Mouse (Mus musculus): ENCODE data around the gene Cdk13. TPM values are rescaled to one million over a fixed set of nuclear protein-coding genes. Genes with fewer than 3 reads are reported as not detected.

Gene Cdk13
- total RNA-seq, 2 experiments from 2014 or later, result 52.6 to 57.5 TPM

- DNase-seq (ENCODE audit: low spot score in 2 of 2), result no peak
Observed at GRCm38 (mm10) chr13:17762405-17762804, 42.5 kb downstream of the Cdk13 start.

- no peak for DNase-seq (ENCODE audit: low spot score in 2 of 2)
Observed at GRCm38 (mm10) chr13:17754997-17755396, 49.9 kb downstream of the Cdk13 start.

GRCm38 (mm10) chr13:17728798-17729197, 76.1 kb downstream of the Cdk13 start:
- no peak for DNase-seq (ENCODE audit: low spot score in 2 of 2)

DNA sequence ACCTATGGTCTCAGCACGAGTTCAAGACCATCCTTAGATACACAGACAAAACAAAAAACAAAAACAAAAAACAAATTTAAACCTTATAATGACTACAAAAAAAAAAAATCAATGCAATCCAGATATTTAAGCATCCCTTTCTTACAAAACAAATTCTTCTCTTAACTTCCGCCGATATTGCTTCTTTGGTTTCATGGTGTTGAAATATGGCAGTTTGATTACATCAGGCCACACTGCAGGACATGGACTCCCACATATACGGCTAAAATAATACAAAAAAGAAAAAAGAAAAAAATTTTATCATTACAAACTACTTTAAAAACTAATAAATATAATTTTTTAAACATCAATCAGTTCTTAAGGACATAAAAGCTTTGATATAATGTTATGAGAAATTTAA, 77.0 kb downstream of the Cdk13 start:
- no peak for DNase-seq (ENCODE audit: low spot score in 2 of 2)

GRCm38 (mm10) chr13:17717357-17717756, 87.5 kb downstream of the Cdk13 start:
- DNase-seq (ENCODE audit: low spot score in 2 of 2), result no peak

DNA sequence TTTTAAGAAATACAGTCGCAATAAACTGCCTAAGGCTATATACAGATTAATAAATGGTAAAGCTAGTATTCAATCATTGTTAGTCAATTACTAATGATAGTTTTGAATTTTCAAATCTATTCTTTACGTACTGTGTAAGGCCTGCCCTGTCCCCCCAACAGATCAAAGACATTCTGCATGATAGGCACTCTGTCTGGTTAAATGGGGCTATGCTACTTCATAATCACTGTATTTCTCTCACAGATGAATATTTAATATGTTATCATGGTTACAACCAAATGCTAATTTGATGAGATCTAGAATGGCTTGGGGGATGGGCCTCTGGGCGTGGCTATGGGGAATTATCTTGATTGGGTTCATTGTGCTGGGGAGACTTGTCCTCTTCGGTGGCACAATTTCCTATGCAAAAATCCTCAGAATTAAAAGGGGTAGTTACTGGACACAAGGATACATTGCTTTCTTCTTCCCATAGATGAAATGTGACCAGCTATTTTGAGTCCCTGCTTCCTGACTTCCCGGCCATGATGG, 96.0 kb downstream of the Cdk13 start:
- no peak for DNase-seq (ENCODE audit: low spot score in 2 of 2)

DNA sequence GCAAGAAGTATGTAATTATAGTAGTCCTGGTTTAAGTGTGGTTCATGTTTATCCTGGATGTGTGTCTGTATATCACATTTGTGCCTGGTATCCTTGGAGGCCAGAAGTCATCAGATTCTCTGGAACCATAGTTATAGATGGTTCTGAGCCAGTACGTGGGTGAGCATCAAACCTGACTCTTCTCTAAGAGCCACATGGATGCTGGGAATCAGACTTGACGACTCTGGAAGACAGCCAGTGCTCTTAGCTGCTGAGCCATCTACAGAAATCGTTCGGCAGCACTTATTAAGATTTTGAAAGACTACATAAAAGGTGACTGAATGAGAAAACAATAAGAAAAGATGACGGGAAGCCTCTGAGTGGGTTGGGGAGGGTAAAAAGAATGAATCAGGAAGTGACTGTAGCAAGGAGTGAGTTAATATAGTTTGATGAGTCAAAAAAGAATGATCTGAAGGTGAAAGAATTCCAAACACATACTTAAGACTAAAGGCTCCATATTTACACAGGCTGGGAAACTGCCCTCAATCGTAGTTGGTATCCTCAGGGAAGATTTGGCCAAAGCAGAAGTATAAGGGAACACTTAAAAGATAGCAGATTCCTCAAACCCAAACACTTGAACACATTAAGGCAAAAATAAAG, 99.6 kb downstream of the Cdk13 start:
- peak in 1 of 2 experiments; percentile 19 for DNase-seq (ENCODE audit: low spot score in 2 of 2)

- no peak for DNase-seq (ENCODE audit: low spot score in 2 of 2)
Observed at GRCm38 (mm10) chr13:17702311-17702710, 102.6 kb downstream of the Cdk13 start.

DNA sequence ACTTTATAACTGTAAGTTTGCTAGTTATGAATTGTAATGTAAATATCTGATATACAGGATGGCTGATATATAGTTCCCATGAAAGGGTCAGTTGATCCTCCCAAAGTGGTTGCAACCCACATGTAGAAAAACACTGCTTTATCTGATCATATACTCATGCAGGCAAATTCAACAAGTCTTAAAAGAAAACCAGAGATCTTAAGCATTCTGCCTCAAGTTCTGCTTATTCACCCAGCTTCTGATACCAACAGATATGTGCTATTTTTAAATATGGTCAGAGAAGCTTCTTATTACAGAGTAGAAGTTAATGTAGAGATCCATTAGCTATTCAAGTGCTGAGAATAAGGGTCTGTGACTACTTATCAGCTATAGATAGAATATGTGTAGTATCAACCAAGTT, 103.6 kb downstream of the Cdk13 start:
- DNase-seq (ENCODE audit: low spot score in 2 of 2), result no peak

DNA sequence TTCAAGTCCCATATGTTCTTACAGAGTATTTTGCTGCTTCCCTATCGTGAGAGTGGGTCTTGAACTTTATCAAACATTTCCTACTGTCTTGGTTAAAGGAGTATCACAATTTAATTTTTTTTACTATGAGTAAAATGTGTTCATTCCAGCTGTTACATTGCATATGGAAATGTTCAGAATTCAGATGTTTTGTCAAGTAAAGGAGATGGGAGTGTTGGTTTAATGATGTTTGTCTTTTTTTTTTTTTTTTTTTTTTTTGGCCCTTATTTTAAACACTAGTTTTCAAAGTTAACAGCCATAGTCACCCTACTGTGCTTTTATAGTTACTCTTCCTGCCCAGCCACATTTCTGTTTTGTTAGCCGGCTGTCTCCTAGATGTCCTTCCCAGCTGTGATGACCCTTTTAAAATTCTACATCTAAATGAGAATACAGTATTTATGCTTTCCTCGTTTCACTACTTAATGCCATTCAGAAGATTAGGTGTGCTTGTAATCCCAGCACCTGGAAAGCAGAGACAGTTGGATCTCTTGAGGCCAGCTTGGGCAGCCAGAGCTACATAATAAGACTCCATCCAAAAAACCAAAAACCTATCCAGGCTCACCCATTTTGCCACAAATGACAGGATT, 104.7 kb downstream of the Cdk13 start:
- DNase-seq (ENCODE audit: low spot score in 2 of 2), result no peak

DNA sequence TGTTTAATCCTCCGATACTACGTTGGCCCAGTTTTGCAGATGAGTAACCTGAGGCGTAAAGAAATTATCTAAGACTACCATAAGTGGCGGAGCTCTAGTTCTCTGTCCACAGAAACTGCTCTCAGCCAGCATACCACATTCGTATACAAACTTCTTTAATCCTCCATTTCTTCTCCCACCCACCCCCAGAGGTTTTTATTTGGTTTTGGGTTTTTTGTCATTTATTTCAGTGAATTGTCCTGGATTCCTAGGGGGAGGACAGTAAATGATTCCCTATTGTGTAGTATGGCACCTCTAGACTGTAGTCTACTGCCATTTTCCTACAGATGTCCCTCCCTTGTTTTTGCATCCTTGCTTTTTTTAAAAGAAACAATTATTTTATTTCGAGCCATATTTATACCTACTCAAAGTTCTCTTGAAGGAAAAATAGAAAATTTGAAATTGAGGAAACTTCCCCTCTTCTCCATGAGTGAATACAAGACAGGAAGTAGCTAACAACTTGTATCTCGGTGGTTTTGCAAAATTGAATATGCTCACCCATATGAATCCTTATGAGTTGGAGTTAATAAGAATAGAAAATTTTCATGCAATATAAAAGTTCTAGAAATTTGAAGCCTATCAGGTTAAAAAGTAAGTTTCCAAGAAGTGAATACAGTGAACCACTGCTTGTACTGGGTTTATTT, 108.9 kb downstream of the Cdk13 start:
- DNase-seq (ENCODE audit: low spot score in 2 of 2), result no peak

DNA sequence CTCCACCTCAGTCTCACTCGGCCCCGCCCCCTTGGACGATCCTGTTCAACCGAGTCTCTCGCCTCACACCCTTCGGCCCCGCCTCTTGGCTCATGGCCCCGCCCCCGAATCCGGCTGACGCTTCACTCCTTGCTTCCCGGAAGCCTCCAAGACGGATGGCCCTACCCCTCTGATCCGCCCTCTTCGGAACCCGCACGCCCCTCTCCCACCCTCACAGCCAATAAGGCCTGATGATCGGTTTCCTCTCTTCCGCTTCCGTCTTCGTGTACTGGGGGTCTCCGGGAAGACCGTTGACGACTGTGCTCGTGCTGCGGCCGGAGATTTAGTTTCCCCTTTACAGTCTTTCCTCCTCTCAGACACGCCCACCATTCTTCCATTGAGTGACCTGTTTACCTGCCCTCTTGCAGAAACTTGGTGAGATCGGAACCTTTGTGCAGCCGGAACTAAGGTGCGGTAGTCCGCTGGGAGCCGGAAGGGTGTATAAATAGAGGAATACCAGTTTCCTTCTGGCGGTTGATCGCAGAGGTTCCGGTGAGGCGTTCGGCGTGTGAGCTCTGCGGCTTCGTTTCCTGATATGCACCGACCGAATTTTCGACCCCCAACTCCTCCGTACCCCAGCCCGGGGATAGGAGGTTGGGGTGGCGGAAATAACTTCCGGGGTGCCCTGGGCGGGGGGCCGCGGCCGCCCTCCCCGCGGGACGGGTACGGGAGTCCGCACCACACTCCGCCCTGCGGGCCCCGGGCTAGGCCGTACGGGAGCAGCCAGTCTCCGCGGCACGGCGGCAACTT, 109.8 kb downstream of the Cdk13 start, which contains the start of the genes Mplkip and Sugct:
TSS of gene Mplkip (plus strand) at position 282 of the 789 bp plus-strand sequence.
TSS of gene Sugct (minus strand) at position 643 of the 789 bp plus-strand sequence.
- DNase-seq (ENCODE audit: low spot score in 2 of 2), result peak; percentile 100

DNA sequence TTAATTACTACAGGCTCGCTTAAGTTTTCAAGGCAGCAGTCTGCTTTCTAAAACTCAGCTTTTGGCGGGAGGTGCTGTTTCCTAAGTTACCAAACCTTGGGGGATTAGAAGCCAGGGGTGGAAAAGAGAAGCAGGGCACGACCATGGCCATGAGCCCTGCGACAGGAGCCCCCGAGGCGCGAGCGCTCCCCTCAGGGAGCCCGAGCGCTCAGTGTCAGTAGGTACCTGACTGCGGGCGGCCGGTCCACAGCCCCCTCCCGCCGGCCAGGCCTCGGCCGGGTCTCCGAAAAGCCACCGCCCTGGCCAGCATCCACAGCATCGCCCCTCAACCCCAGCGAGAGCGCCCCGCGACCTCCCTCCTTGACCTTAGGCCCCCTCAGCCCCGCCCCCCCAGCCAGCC, 110.5 kb downstream of the Cdk13 start:
- DNase-seq (ENCODE audit: low spot score in 2 of 2), result no peak

DNA sequence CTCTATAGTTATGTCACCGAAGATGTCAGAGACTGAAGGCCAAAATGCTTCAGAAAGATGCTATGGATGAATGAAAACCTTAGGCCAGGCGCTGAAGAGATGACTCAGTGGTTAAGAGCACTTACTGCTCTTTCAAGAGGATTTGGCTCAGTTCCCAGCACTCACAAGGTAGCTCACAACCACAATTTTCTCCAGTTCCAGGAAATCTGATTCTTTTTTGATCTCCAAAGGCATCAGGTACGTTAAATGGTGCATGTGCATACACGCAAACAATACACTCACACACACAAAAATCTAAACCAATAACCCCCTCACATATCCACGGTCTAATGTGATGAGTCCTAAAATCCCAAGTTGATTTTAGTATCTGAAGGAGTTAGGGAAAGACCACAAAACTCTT, 111.1 kb downstream of the Cdk13 start:
- no peak for DNase-seq (ENCODE audit: low spot score in 2 of 2)

GRCm38 (mm10) chr13:17691436-17691835, 113.5 kb downstream of the Cdk13 start:
- no peak for DNase-seq (ENCODE audit: low spot score in 2 of 2)

DNA sequence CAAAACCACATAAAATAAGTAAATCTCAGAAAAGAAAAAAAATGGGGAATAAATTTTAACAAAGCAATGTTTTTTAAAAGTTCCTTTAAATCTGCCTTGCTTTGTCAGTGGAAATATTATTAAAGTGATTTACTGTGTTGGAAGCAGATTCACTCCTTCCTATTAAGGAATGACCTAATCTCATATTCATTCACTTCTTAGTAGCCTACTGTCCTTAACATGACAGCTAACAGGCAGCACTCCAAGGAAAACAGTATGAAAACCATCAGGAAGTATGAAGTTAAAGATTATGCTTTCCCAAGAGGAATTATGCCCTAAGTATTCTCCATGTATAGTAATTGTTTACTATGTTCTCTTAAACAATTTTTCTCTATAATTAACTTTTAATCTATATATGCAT, 114.2 kb downstream of the Cdk13 start:
- DNase-seq (ENCODE audit: low spot score in 2 of 2), result no peak

DNA sequence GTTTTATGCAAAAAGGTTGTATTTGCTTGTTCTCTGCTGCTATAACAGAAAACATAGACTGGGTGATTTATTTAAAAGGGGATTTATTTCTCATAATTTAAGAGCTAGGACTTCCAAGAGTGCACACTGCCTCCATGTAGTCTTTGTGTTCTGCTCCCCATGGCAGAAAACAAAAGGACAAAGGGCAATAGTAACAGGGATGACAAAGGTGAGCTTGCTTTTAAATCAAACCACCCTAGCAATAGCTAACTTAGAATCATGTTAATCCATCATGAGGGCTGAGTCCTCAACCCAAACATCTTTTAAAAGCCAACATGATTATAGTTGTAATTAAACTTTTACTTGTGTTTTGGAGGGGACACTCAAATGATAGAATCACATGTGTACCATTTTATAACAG, 115.4 kb downstream of the Cdk13 start:
- no peak for DNase-seq (ENCODE audit: low spot score in 2 of 2)

DNA sequence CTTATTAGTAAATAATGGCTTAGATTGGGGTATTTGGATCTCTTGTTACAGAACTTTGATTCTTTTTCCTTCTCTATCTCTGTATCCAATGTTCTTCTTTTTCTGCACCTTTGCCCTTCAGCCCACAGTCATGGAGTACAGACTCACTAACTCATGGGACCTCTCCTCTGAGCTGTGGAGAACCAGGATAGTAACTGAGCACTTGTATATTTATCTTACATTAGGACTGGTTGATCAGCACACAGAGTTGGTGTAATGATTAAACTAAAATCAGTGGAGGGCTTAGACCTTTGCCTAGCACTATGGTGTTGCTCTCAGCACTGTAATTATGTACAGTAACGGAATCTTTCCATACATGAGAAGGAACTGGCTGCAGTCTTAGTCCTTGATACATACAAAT, 133.8 kb downstream of the Cdk13 start:
- no peak for DNase-seq (ENCODE audit: low spot score in 2 of 2)

DNA sequence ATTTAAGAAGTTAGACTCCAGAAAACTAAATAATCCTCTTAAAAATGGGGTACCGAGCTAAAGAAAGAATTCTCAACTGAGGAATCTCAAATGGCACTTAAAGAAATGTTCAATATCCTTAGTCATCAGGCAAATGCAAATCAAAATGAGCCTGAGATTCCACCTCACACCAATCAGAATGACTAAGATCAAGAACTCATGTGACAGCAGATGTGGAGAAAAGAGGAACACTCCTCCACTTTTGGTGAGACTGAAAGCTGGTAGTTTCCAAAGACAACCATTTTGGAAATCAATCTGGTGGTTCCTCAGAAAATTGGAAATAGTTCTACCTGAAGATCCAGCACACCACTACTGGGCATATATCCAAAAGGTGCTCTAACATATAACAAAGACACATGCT, 137.5 kb downstream of the Cdk13 start:
- no peak for DNase-seq (ENCODE audit: low spot score in 2 of 2)

All from layer of hippocampus, postnatal 10 days (tissue).